Mouse (Mus musculus) embryonic facial prominence, embryonic 10.5 days (tissue): ENCODE measurements at regions not wholly inside any gene's neighbourhood (a gene's known extent, or its start where the extent isn't known, plus 50 kb on each side); places are given as distances from the start of the nearest gene placed in this dataset.

Experiments
- DNase-seq: peaks from one replicate; pipeline ENCODE4 v3.0.0-alpha.2; 2017; ENCODE audit warnings: low spot score
- H3K27ac ChIP-seq: fragments of 300-500 bp; sonication (generic); replicated peaks from 2 replicates; pipeline ENCODE4 v1.5.1; 2016; ENCODE audit warnings: mild to moderate bottlenecking
- H3K27me3 ChIP-seq: fragments of 300-500 bp; sonication (generic); replicated peaks from 2 replicates; pipeline ENCODE4 v1.6.1; 2016; ENCODE audit warnings: low read depth, mild to moderate bottlenecking; ENCODE audit not compliant: poor library complexity, severe bottlenecking
- H3K36me3 ChIP-seq: fragments of 300-500 bp; sonication (generic); replicated peaks from 2 replicates; pipeline ENCODE4 v1.6.1; 2016; ENCODE audit warnings: mild to moderate bottlenecking, moderate library complexity
- H3K4me1 ChIP-seq: fragments of 300-500 bp; sonication (generic); 2 replicates; pipeline ENCODE4 v1.6.1; 2016
- H3K4me3 ChIP-seq: fragments of 300-500 bp; sonication (generic); 2 replicates; pipeline ENCODE4 v1.5.1; 2016; ENCODE audit warnings: mild to moderate bottlenecking, moderate library complexity
- H3K9me3 ChIP-seq: fragments of 300-500 bp; sonication (generic); 2 replicates; pipeline ENCODE4 v1.6.1; 2016; ENCODE audit warnings: mild to moderate bottlenecking
- WGBS: fragments of 180-500 bp; shearing (Covaris S2); methylation state at CpG from one replicate; pipeline ENCODE4 v1.1.7; 2016; 5-methylcytosine and 5-hydroxymethylcytosine counted together

DNA sequence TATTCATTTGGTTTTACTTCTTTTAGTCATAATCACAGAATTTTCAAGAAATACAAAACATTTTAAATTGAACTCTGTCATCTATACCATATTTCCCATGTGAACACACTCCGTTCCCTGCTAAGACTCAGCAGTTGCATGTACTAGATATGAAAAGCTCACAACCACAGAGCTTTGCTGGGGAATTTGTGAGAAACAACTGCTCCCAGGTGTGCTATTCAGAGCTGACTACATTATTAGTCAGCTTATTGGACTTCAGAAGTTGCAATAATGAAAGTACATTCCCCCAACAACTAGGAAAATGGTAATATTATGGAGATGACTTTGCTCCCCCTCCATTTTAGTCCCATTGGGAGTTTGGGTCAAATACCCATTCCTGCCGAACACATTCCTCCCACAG lies 315.2 kb upstream of the Adgrl3 start:
- Histone ChIP-seq H3K4me1 (no peaks in the 10 kb centered on the region), H3K9me3 (no peaks in the 10 kb centered on the region), H3K27me3 (no peaks in the 10 kb centered on the region), H3K27ac (no peak overlapping the region), H3K4me3 (no peak overlapping the region), H3K36me3 (no peaks in the 10 kb centered on the region)
- DNase-seq = no peak
- 74% methylated on average over 2 of the region's 2 CpGs for WGBS

DNA sequence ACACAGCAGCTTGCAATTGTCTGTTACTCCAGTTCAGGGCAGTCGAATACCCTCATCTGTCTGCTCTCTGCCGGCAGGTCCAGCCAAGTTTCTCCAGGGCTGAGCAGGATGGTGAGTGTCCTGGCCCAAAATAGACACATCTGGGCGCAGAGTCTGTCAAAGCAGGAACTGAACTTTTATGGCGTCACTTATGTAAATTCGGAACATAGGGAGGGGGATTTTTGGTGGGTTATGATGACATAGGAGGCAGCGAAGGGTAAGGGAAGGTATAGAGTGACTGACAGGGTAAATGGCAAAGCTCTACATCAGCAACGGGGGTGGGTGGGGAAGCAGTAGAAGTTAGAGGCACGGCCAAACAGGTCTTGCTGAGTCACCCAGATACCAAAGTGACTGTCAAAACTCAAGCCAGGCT lies 313.3 kb upstream of the Adgrl3 start:
- Histone ChIP-seq H3K36me3 (no peaks in the 10 kb centered on the region), H3K4me1 (no peaks in the 10 kb centered on the region), H3K27ac (no peak overlapping the region), H3K27me3 (no peaks in the 10 kb centered on the region), H3K9me3 (no peaks in the 10 kb centered on the region), H3K4me3 (no peak overlapping the region)
- no peak for DNase-seq
- WGBS = 68% methylated on average over 8 of the region's 8 CpGs
